Mouse (Mus musculus) midbrain, embryonic 14.5 days (tissue): ENCODE data around the gene Piga. TPM values are rescaled to one million over a fixed set of nuclear protein-coding genes. Genes with fewer than 3 reads are reported as not detected.

Experiments
- ATAC-seq: fragments of 200-750 bp; cut with Nextera tagmentation; 2 replicates; pipeline ENCODE4 v1.8.0; 2017; ENCODE audit warnings: moderate number of reproducible peaks, moderate library complexity; ENCODE audit not compliant: low FRiP score, low TSS enrichment
- DNase-seq: peaks from one replicate; pipeline ENCODE4 v3.0.0-alpha.2; 2015
- H3K27ac ChIP-seq: fragments of 300-500 bp; sonication (generic); replicated peaks from 2 replicates; pipeline ENCODE4 v1.5.1; 2014; ENCODE audit warnings: mild to moderate bottlenecking, low read depth, low read length, moderate library complexity
- H3K27me3 ChIP-seq: fragments of 300-500 bp; sonication (generic); 2 replicates; pipeline ENCODE4 v1.6.1; 2014; ENCODE audit warnings: low read length, control low read depth, mixed read lengths; ENCODE audit not compliant: control insufficient read depth, insufficient read depth
- H3K36me3 ChIP-seq: fragments of 300-500 bp; sonication (generic); 2 replicates; pipeline ENCODE4 v1.6.1; 2014; ENCODE audit warnings: low read length, control low read depth; ENCODE audit not compliant: control insufficient read depth, insufficient read depth
- H3K4me1 ChIP-seq: fragments of 300-500 bp; sonication (generic); 2 replicates; pipeline ENCODE4 v1.6.1; 2014; ENCODE audit warnings: mild to moderate bottlenecking, antibody characterized with exemption, low read length, control low read depth; ENCODE audit not compliant: control insufficient read depth, insufficient read depth
- H3K4me2 ChIP-seq: fragments of 300-500 bp; sonication (generic); 2 replicates; pipeline ENCODE4 v1.6.1; 2014; ENCODE audit warnings: mild to moderate bottlenecking, low read length, moderate library complexity
- H3K4me3 ChIP-seq: fragments of 300-500 bp; sonication (generic); replicated peaks from 2 replicates; pipeline ENCODE4 v1.5.1; 2014; ENCODE audit warnings: low read depth, low read length
- H3K9ac ChIP-seq: fragments of 300-500 bp; sonication (generic); replicated peaks from 2 replicates; pipeline ENCODE4 v1.6.1; 2014; ENCODE audit warnings: mild to moderate bottlenecking, low read length, moderate library complexity
- H3K9me3 ChIP-seq: fragments of 300-500 bp; sonication (generic); 2 replicates; pipeline ENCODE4 v1.6.1; 2016; ENCODE audit warnings: low read length, control low read depth, mixed read lengths; ENCODE audit not compliant: control insufficient read depth
- WGBS: fragments of 180-500 bp; shearing (Covaris S2); extraction: QIAGEN DNeasy Blood & Tissue Kit; methylation state at CpG from one replicate; pipeline ENCODE4 v1.1.7; 2014; 5-methylcytosine and 5-hydroxymethylcytosine counted together
- polyA plus RNA-seq: library from polyadenylated mRNA; unstranded; fragments of >200 nt; fragmentation: Nextera tagmentation; extraction: Ambion mirVana; gene quantifications from 2 replicates; pipeline ENCODE4 v1.2.1, GENCODE M21; 2014

Gene Piga
- polyA plus RNA-seq, 1 experiment from 2014 or later = 5.9 TPM

- Histone ChIP-seq H3K4me1 (no peaks in the 10 kb centered on the region), H3K36me3 (no peaks in the 10 kb centered on the region), H3K27me3 (no peaks in the 10 kb centered on the region), H3K4me2 (no peak overlapping the region), H3K9me3 (no peaks in the 10 kb centered on the region), H3K4me3 (no peak overlapping the region), H3K27ac (no peak overlapping the region), H3K9ac (no peak overlapping the region)
- ATAC-seq (no peak), DNase-seq (no peak)
- WGBS = 65% methylated on average over 2 of the region's 2 CpGs
Measured at GRCm38 (mm10) chrX:164440140-164440539, 20.6 kb downstream of the Piga start.

GRCm38 (mm10) chrX:164440703-164441102 is 21.1 kb downstream of the Piga start:
- no peak overlapping the region for H3K27ac ChIP-seq
- H3K4me2 ChIP-seq = no peak overlapping the region
- no peak for ATAC-seq
- no peak overlapping the region for H3K9ac ChIP-seq
- DNase-seq = no peak
- H3K36me3 ChIP-seq = no peaks in the 10 kb centered on the region
- no peaks in the 10 kb centered on the region for H3K9me3 ChIP-seq
- WGBS = 74% methylated on average over 3 of the region's 3 CpGs
- H3K4me3 ChIP-seq = no peak overlapping the region
- no peaks in the 10 kb centered on the region for H3K4me1 ChIP-seq
- no peaks in the 10 kb centered on the region for H3K27me3 ChIP-seq

GRCm38 (mm10) chrX:164441306-164441705 is 21.7 kb downstream of the Piga start:
- Histone ChIP-seq H3K27me3 (no peaks in the 10 kb centered on the region), H3K9me3 (no peaks in the 10 kb centered on the region), H3K4me1 (no peaks in the 10 kb centered on the region), H3K4me2 (no peak overlapping the region), H3K4me3 (no peak overlapping the region), H3K27ac (no peak overlapping the region), H3K36me3 (no peaks in the 10 kb centered on the region), H3K9ac (no peak overlapping the region)
- WGBS = 89% methylated on average over 3 of the region's 3 CpGs
- DNase-seq (no peak), ATAC-seq (no peak)

GRCm38 (mm10) chrX:164445601-164446000 is 26.0 kb downstream of the Piga start:
- H3K36me3 ChIP-seq = no peaks in the 10 kb centered on the region
- H3K4me1 ChIP-seq = no peaks in the 10 kb centered on the region
- no peak overlapping the region for H3K4me3 ChIP-seq
- H3K9ac ChIP-seq = no peak overlapping the region
- no peak overlapping the region for H3K27ac ChIP-seq
- ATAC-seq (no peak), DNase-seq (no peak)
- no peaks in the 10 kb centered on the region for H3K27me3 ChIP-seq
- H3K9me3 ChIP-seq = no peaks in the 10 kb centered on the region
- H3K4me2 ChIP-seq = no peak overlapping the region
- 90% methylated on average over 12 of the region's 12 CpGs for WGBS

GRCm38 (mm10) chrX:164446106-164446551 is 26.5 kb downstream of the Piga start:
- H3K27me3 ChIP-seq = no peaks in the 10 kb centered on the region
- ATAC-seq (no peak), DNase-seq (no peak)
- no peaks in the 10 kb centered on the region for H3K36me3 ChIP-seq
- no peak overlapping the region for H3K27ac ChIP-seq
- 85% methylated on average over 10 of the region's 10 CpGs for WGBS
- no peak overlapping the region for H3K4me2 ChIP-seq
- H3K9me3 ChIP-seq = no peaks in the 10 kb centered on the region
- H3K4me1 ChIP-seq = no peaks in the 10 kb centered on the region
- no peak overlapping the region for H3K9ac ChIP-seq
- H3K4me3 ChIP-seq = no peak overlapping the region

- WGBS = 91% methylated on average over 9 of the region's 9 CpGs
- Histone ChIP-seq H3K27ac (no peak overlapping the region), H3K4me3 (no peak overlapping the region), H3K4me2 (no peak overlapping the region), H3K9ac (no peak overlapping the region), H3K4me1 (no peaks in the 10 kb centered on the region), H3K36me3 (no peaks in the 10 kb centered on the region), H3K27me3 (no peaks in the 10 kb centered on the region), H3K9me3 (no peaks in the 10 kb centered on the region)
- DNase-seq (no peak), ATAC-seq (no peak)
Measured at GRCm38 (mm10) chrX:164446835-164447681, 27.5 kb downstream of the Piga start.

- no peak overlapping the region for H3K27ac ChIP-seq
- WGBS = 85% methylated on average over 2 of the region's 2 CpGs
- no peak overlapping the region for H3K4me2 ChIP-seq
Measured at GRCm38 (mm10) chrX:164447682-164448071, 28.1 kb downstream of the Piga start.

GRCm38 (mm10) chrX:164449201-164449600 is 29.6 kb downstream of the Piga start:
- no peak overlapping the region for H3K27ac ChIP-seq
- H3K9ac ChIP-seq = no peak overlapping the region
- H3K4me3 ChIP-seq = no peak overlapping the region
- H3K4me1 ChIP-seq = no peaks in the 10 kb centered on the region
- H3K9me3 ChIP-seq = no peaks in the 10 kb centered on the region
- no peak for ATAC-seq
- no peaks in the 10 kb centered on the region for H3K36me3 ChIP-seq
- H3K4me2 ChIP-seq = no peak overlapping the region
- 41% methylated on average over 3 of the region's 3 CpGs for WGBS
- H3K27me3 ChIP-seq = no peaks in the 10 kb centered on the region
- DNase-seq = peak; percentile 76

More at GRCm38 (mm10) chrX:164447682-164448071, 28.1 kb downstream of the Piga start:
- H3K9ac ChIP-seq = no peak overlapping the region
- DNase-seq (no peak), ATAC-seq (no peak)
- no peaks in the 10 kb centered on the region for H3K9me3 ChIP-seq
- H3K4me1 ChIP-seq = no peaks in the 10 kb centered on the region
- H3K4me3 ChIP-seq = no peak overlapping the region
- no peaks in the 10 kb centered on the region for H3K36me3 ChIP-seq
- no peaks in the 10 kb centered on the region for H3K27me3 ChIP-seq
